Mouse (Mus musculus): ENCODE data around the gene Ptprm. TPM values are rescaled to one million over a fixed set of nuclear protein-coding genes. Genes with fewer than 3 reads are reported as not detected.

Gene Ptprm
- polyA plus RNA-seq, 1 experiment = 20.1 TPM

GRCm38 (mm10) chr17:67206984-67207383, 147.3 kb downstream of the Ptprm start:
- no peak for TF ChIP-seq POLR2A (IDR thresholded peaks at IDR 0.05; ENCODE audit: borderline replicate concordance, extremely low read depth, insufficient read depth, insufficient read length, poor library complexity, severe bottlenecking)
- TF ChIP-seq CTCF (IDR thresholded peaks at IDR 0.05; ENCODE audit: borderline replicate concordance, extremely low read depth, insufficient read depth, insufficient read length) = no peak

GRCm38 (mm10) chr17:67201151-67201550, 153.1 kb downstream of the Ptprm start:
- peak; percentile 53 for DNase-seq (ENCODE audit: low read depth)
- TF ChIP-seq POLR2A (IDR thresholded peaks at IDR 0.05; ENCODE audit: borderline replicate concordance, extremely low read depth, insufficient read depth, insufficient read length, poor library complexity, severe bottlenecking) = no peak
- no peak for TF ChIP-seq CTCF (IDR thresholded peaks at IDR 0.05; ENCODE audit: borderline replicate concordance, extremely low read depth, insufficient read depth, insufficient read length)

More at GRCm38 (mm10) chr17:67206984-67207383, 147.3 kb downstream of the Ptprm start:
- no peak for DNase-seq (ENCODE audit: low read depth)

- no peak for DNase-seq (ENCODE audit: low read depth)
- TF ChIP-seq POLR2A (IDR thresholded peaks at IDR 0.05; ENCODE audit: borderline replicate concordance, extremely low read depth, insufficient read depth, insufficient read length, poor library complexity, severe bottlenecking) = no peak
- no peak for TF ChIP-seq CTCF (IDR thresholded peaks at IDR 0.05; ENCODE audit: borderline replicate concordance, extremely low read depth, insufficient read depth, insufficient read length)
Measured at GRCm38 (mm10) chr17:67193728-67194127, 160.5 kb downstream of the Ptprm start.

GRCm38 (mm10) chr17:67188514-67188913, 165.7 kb downstream of the Ptprm start:
- TF ChIP-seq POLR2A (IDR thresholded peaks at IDR 0.05; ENCODE audit: borderline replicate concordance, extremely low read depth, insufficient read depth, insufficient read length, poor library complexity, severe bottlenecking) (no peak), CTCF (IDR thresholded peaks at IDR 0.05; ENCODE audit: borderline replicate concordance, extremely low read depth, insufficient read depth, insufficient read length) (no peak)
- DNase-seq (ENCODE audit: low read depth) = no peak

GRCm38 (mm10) chr17:67186879-67187278, 167.4 kb downstream of the Ptprm start:
- no peak for TF ChIP-seq CTCF (IDR thresholded peaks at IDR 0.05; ENCODE audit: borderline replicate concordance, extremely low read depth, insufficient read depth, insufficient read length)
- TF ChIP-seq POLR2A (IDR thresholded peaks at IDR 0.05; ENCODE audit: borderline replicate concordance, extremely low read depth, insufficient read depth, insufficient read length, poor library complexity, severe bottlenecking) = no peak
- no peak for DNase-seq (ENCODE audit: low read depth)

- DNase-seq (ENCODE audit: low read depth) = no peak
- TF ChIP-seq POLR2A (IDR thresholded peaks at IDR 0.05; ENCODE audit: borderline replicate concordance, extremely low read depth, insufficient read depth, insufficient read length, poor library complexity, severe bottlenecking) = no peak
- TF ChIP-seq CTCF (IDR thresholded peaks at IDR 0.05; ENCODE audit: borderline replicate concordance, extremely low read depth, insufficient read depth, insufficient read length) = no peak
Measured at GRCm38 (mm10) chr17:67185942-67186341, 168.3 kb downstream of the Ptprm start.

GRCm38 (mm10) chr17:67179446-67179845, 174.8 kb downstream of the Ptprm start:
- no peak for DNase-seq (ENCODE audit: low read depth)
- TF ChIP-seq POLR2A (IDR thresholded peaks at IDR 0.05; ENCODE audit: borderline replicate concordance, extremely low read depth, insufficient read depth, insufficient read length, poor library complexity, severe bottlenecking) (no peak), CTCF (IDR thresholded peaks at IDR 0.05; ENCODE audit: borderline replicate concordance, extremely low read depth, insufficient read depth, insufficient read length) (no peak)

- DNase-seq (ENCODE audit: low read depth) = no peak
- TF ChIP-seq POLR2A (IDR thresholded peaks at IDR 0.05; ENCODE audit: borderline replicate concordance, extremely low read depth, insufficient read depth, insufficient read length, poor library complexity, severe bottlenecking) (no peak), CTCF (IDR thresholded peaks at IDR 0.05; ENCODE audit: borderline replicate concordance, extremely low read depth, insufficient read depth, insufficient read length) (no peak)
Measured at GRCm38 (mm10) chr17:67178686-67179265, 175.5 kb downstream of the Ptprm start.

- DNase-seq (ENCODE audit: low read depth) = peak; percentile 78
- TF ChIP-seq CTCF (IDR thresholded peaks at IDR 0.05; ENCODE audit: borderline replicate concordance, extremely low read depth, insufficient read depth, insufficient read length) = peak; percentile 66; the same call in 1 of the 2 replicates
- no peak for TF ChIP-seq POLR2A (IDR thresholded peaks at IDR 0.05; ENCODE audit: borderline replicate concordance, extremely low read depth, insufficient read depth, insufficient read length, poor library complexity, severe bottlenecking)
Measured at GRCm38 (mm10) chr17:67175836-67176235, 178.4 kb downstream of the Ptprm start.

GRCm38 (mm10) chr17:67171353-67171752, 182.9 kb downstream of the Ptprm start:
- TF ChIP-seq CTCF (IDR thresholded peaks at IDR 0.05; ENCODE audit: borderline replicate concordance, extremely low read depth, insufficient read depth, insufficient read length) = no peak
- TF ChIP-seq POLR2A (IDR thresholded peaks at IDR 0.05; ENCODE audit: borderline replicate concordance, extremely low read depth, insufficient read depth, insufficient read length, poor library complexity, severe bottlenecking) = no peak
- no peak for DNase-seq (ENCODE audit: low read depth)

- TF ChIP-seq CTCF (IDR thresholded peaks at IDR 0.05; ENCODE audit: borderline replicate concordance, extremely low read depth, insufficient read depth, insufficient read length) (no peak), POLR2A (IDR thresholded peaks at IDR 0.05; ENCODE audit: borderline replicate concordance, extremely low read depth, insufficient read depth, insufficient read length, poor library complexity, severe bottlenecking) (no peak)
- DNase-seq (ENCODE audit: low read depth) = no peak
Measured at GRCm38 (mm10) chr17:67170696-67171095, 183.6 kb downstream of the Ptprm start.

GRCm38 (mm10) chr17:67165876-67166275, 188.4 kb downstream of the Ptprm start:
- TF ChIP-seq CTCF (IDR thresholded peaks at IDR 0.05; ENCODE audit: borderline replicate concordance, extremely low read depth, insufficient read depth, insufficient read length) = no peak
- no peak for TF ChIP-seq POLR2A (IDR thresholded peaks at IDR 0.05; ENCODE audit: borderline replicate concordance, extremely low read depth, insufficient read depth, insufficient read length, poor library complexity, severe bottlenecking)
- DNase-seq (ENCODE audit: low read depth) = no peak

Data from brain, embryonic 14.5 days (tissue).